Mouse (Mus musculus): ENCODE data around the gene Iqcf1.
"Not testable (repeated sequence)": the region's sequence is repeated elsewhere in the genome, so short reads cannot be mapped to it uniquely, and the experiment has no call there.

The Iqcf1 gene

GRCm38 (mm10) chr9:106482578-106483115 is 17.1 kb upstream of the Iqcf1 start:
- DNase-seq (ENCODE audit: low read depth, low spot score): no peak

GRCm38 (mm10) chr9:106483136-106483535 is 16.6 kb upstream of the Iqcf1 start:
- no peak for DNase-seq (ENCODE audit: low read depth, low spot score)

- DNase-seq (ENCODE audit: low read depth, low spot score): no peak
Measured at GRCm38 (mm10) chr9:106483606-106484005, 16.2 kb upstream of the Iqcf1 start.

- no peak for DNase-seq (ENCODE audit: low read depth, low spot score)
Measured at GRCm38 (mm10) chr9:106485076-106485475, 14.7 kb upstream of the Iqcf1 start.

- DNase-seq (ENCODE audit: low read depth, low spot score): not testable (repeated sequence)
Measured at GRCm38 (mm10) chr9:106487602-106488001, 12.2 kb upstream of the Iqcf1 start.

GRCm38 (mm10) chr9:106501846-106502245 is 2.1 kb downstream of the Iqcf1 start:
- no peak for DNase-seq (ENCODE audit: low read depth, low spot score)

- DNase-seq (ENCODE audit: low read depth, low spot score): no peak
Measured at GRCm38 (mm10) chr9:106504246-106504645, 4.5 kb downstream of the Iqcf1 start.

- DNase-seq (ENCODE audit: low read depth, low spot score): no peak
Measured at GRCm38 (mm10) chr9:106509356-106509755, 9.6 kb downstream of the Iqcf1 start.

- DNase-seq (ENCODE audit: low read depth, low spot score): no peak
Measured at GRCm38 (mm10) chr9:106512729-106513450, 13.1 kb downstream of the Iqcf1 start.

- no peak for DNase-seq (ENCODE audit: low read depth, low spot score)
Measured at GRCm38 (mm10) chr9:106513566-106513965, 13.8 kb downstream of the Iqcf1 start.

GRCm38 (mm10) chr9:106514273-106514672 is 14.5 kb downstream of the Iqcf1 start, which contains the start of gene Iqcf5:
TSS of gene Iqcf5 (plus strand) at chr9:106514573.
- no peak for DNase-seq (ENCODE audit: low read depth, low spot score)

- no peak for DNase-seq (ENCODE audit: low read depth, low spot score)
Measured at GRCm38 (mm10) chr9:106519433-106519832, 19.7 kb downstream of the Iqcf1 start.

GRCm38 (mm10) chr9:106519909-106520308 is 20.1 kb downstream of the Iqcf1 start:
- DNase-seq (ENCODE audit: low read depth, low spot score): no peak

- DNase-seq (ENCODE audit: low read depth, low spot score): peak; percentile 40
Measured at GRCm38 (mm10) chr9:106531833-106532232, 32.1 kb downstream of the Iqcf1 start.

- no peak for DNase-seq (ENCODE audit: low read depth, low spot score)
Measured at GRCm38 (mm10) chr9:106534296-106534695, 34.5 kb downstream of the Iqcf1 start.

GRCm38 (mm10) chr9:106534975-106535374 is 35.2 kb downstream of the Iqcf1 start:
- DNase-seq (ENCODE audit: low read depth, low spot score): no peak

Data from retina, adult 2 months (tissue).